Mouse (Mus musculus): Measurements from ENCODE around the gene Pus7. TPM values are rescaled to one million over a fixed set of nuclear protein-coding genes. Genes with fewer than 3 reads are reported as not detected.
"Not testable (repeated sequence)": the region's sequence is repeated elsewhere in the genome, so short reads cannot be mapped to it uniquely, and the experiment has no call there.

Pus7 gene
- polyA plus RNA-seq, 1 experiment = 1.1 TPM

DNA sequence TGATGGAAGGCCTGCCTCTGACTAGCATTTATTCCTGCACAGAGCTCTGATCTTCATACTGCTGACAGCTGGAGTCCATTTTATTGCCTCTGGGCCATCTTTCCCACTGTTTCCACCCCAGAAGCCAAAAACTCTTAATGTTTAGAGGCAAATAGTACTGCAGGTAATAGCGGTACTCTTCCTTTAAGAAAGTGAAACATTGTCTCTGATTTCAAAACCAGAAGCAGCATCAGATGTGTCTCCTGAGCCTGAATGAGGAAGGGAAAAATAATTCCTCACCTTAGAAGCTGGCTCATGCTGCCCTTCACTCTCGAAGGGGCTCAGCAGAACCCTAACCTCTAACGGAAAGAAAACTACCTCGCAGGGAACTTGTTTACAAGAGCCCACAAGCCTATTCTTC is 72.3 kb downstream of the Pus7 start:
- H3K4me1 ChIP-seq (ENCODE audit: control insufficient read depth, insufficient read depth, insufficient read length, low read length) = no peaks in the 10 kb centered on the region
- no peak for TF ChIP-seq POLR2A (IDR thresholded peaks at IDR 0.05; ENCODE audit: low read depth, low read length)
- TF ChIP-seq CTCF (IDR thresholded peaks at IDR 0.05; ENCODE audit: extremely low read depth, insufficient read length, insufficient replicate concordance, low read depth, low read length) = no peak
- H3K27ac ChIP-seq (ENCODE audit: insufficient read depth, low read depth, low read length) = no peak overlapping the region
- WGBS = 98% methylated on average over 4 of the region's 4 CpGs
- H3K27me3 ChIP-seq (ENCODE audit: control insufficient read depth, insufficient read depth, low read length) = no peaks in the 10 kb centered on the region
- peaks cover 18% of the 10 kb centered on the region for H3K36me3 ChIP-seq (ENCODE audit: control insufficient read depth, insufficient read depth, low read length)
- no peak overlapping the region for H3K4me3 ChIP-seq (ENCODE audit: low read depth, low read length)

DNA sequence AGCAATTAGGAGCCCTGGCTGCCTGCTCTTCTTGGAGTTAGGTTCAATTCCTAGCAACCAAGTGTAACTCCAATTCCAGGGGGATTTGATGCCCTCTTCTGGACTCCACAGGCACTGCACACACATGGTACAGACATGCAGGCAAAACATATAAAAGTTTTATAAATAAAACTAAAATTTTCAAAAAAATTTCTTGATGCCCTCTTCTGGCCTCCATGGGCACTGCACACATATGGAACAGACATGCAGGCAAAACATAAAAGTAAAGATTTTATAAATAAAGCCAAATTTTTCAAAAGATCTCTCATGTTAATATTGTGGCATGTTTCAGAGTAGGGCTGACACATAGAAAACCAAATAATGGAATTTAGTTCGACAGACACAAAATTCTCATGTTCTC is 73.8 kb downstream of the Pus7 start:
- H3K4me1 ChIP-seq (ENCODE audit: control insufficient read depth, insufficient read depth, insufficient read length, low read length) = no peaks in the 10 kb centered on the region
- TF ChIP-seq CTCF (IDR thresholded peaks at IDR 0.05; ENCODE audit: extremely low read depth, insufficient read length, insufficient replicate concordance, low read depth, low read length) = no peak
- no peak for TF ChIP-seq POLR2A (IDR thresholded peaks at IDR 0.05; ENCODE audit: low read depth, low read length)
- 98% methylated on average over 1 of the region's 1 CpGs for WGBS
- H3K27ac ChIP-seq (ENCODE audit: insufficient read depth, low read depth, low read length) = no peak overlapping the region
- no peak overlapping the region for H3K4me3 ChIP-seq (ENCODE audit: low read depth, low read length)
- no peaks in the 10 kb centered on the region for H3K27me3 ChIP-seq (ENCODE audit: control insufficient read depth, insufficient read depth, low read length)
- peaks cover 21% of the 10 kb centered on the region for H3K36me3 ChIP-seq (ENCODE audit: control insufficient read depth, insufficient read depth, low read length)

DNA sequence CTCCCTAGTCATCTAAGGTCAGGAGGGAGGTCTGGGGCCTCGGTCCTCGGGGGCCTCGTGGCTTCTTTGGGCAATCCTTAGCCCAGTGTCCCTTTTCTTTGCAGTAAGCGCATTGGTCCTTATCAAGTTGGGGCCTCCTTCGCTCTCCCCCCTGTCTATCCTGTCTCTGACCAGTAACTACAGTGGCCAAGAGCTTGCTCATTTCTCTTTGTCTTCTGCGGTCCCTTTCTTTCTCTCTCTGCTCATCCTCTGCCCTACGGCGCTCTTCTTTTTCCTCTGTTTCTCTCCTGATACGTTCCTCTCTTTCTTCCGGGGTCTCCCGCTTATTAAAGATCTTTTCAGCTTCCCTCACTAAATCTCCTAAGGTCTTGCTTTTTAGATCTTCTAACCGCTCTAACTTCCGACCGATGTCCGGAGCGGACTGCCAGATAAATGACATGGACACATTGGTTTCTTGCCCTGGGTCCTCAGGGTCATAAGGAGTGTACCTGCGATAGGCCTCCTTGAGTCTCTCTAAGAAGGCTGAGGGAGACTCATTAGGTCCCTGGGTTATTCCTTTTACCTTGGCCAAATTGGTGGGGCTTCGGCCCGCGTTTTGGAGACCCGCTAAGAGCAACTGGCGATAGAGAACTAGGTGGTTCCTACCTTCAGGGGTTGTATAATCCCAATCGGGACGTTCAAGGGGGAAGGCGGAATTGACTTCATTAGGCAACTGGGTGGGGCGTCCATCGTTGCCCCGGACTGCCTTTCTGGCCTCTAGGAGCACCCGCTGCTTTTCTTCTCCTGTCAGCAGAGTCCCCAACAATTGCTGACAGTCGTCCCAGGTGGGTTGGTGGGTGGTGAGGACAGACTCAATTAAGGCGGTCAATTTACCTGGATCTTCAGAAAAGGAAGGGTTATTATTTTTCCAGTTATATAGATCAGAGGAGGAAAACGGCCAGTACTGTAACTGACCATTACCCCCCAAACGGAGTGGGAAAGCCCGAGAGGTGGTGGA is 76.6 kb downstream of the Pus7 start:
- not testable (repeated sequence) for H3K4me3 ChIP-seq (ENCODE audit: low read depth, low read length); H3K4me1 ChIP-seq (ENCODE audit: control insufficient read depth, insufficient read depth, insufficient read length, low read length); H3K27me3 ChIP-seq (ENCODE audit: control insufficient read depth, insufficient read depth, low read length); H3K27ac ChIP-seq (ENCODE audit: insufficient read depth, low read depth, low read length)
- peaks cover 35% of the 10 kb centered on the region for H3K36me3 ChIP-seq (ENCODE audit: control insufficient read depth, insufficient read depth, low read length)
- 98% methylated on average over 33 of the region's 34 CpGs for WGBS

DNA sequence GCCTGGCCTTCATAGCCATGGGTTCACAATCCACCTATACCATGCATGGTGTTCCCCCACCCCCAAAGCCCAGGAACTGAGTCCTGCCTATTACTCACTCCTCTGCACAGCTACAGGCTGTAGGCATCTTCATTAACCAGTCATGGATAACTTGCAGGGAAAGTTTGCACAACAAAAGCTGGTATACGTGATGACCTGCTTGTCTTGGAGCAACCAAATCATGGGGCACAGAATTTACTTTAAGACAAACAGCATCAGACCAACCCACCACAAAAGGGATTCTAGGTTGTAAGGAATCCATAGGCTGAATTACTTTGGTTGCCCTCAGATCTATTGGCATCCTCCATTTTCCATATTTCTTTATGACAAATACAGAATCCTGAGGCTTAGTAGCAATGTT is 86.1 kb downstream of the Pus7 start:
- no peaks in the 10 kb centered on the region for H3K4me1 ChIP-seq (ENCODE audit: control insufficient read depth, insufficient read depth, insufficient read length, low read length)

More for the DNA sequence above, 86.1 kb downstream of the Pus7 start:
- H3K36me3 ChIP-seq (ENCODE audit: control insufficient read depth, insufficient read depth, low read length) = peaks cover 4% of the 10 kb centered on the region; the same call in 1 of the 2 replicates
- no peak overlapping the region for H3K4me3 ChIP-seq (ENCODE audit: low read depth, low read length)
- no peak overlapping the region for H3K27ac ChIP-seq (ENCODE audit: insufficient read depth, low read depth, low read length)
- WGBS = 100% methylated on average over 1 of the region's 1 CpGs
- H3K27me3 ChIP-seq (ENCODE audit: control insufficient read depth, insufficient read depth, low read length) = no peaks in the 10 kb centered on the region
- TF ChIP-seq POLR2A (IDR thresholded peaks at IDR 0.05; ENCODE audit: low read depth, low read length) (no peak), CTCF (IDR thresholded peaks at IDR 0.05; ENCODE audit: extremely low read depth, insufficient read length, insufficient replicate concordance, low read depth, low read length) (no peak)

Other genes starting within 250 kb of the Pus7 start
- 0.61 and 0.91 TPM in 2 replicates for gene Srpk2, start 99.1 kb downstream of the Pus7 start, polyA plus RNA-seq (2012; rRNA removed)
- 3.9 and 5.4 TPM in 2 replicates for gene Rint1, start 4.0 kb upstream of the Pus7 start, polyA plus RNA-seq (2012; rRNA removed)
- gene Tomm7, start 60.5 kb upstream of the Pus7 start, polyA plus RNA-seq (2012; rRNA removed) = 4.0 and 10.7 TPM in 2 replicates
- gene Fam126a, start 247.0 kb upstream of the Pus7 start, polyA plus RNA-seq (2012; rRNA removed) = 0.96 and 1.1 TPM in 2 replicates

Data from small intestine, adult 2 months (tissue).